Mouse (Mus musculus): Measurements from ENCODE around the gene Nmnat1.
A peak's percentile ranks its signal among the peaks of the same experiment; 100 is the strongest.
"Not testable (repeated sequence)": the region's sequence is repeated elsewhere in the genome, so short reads cannot be mapped to it uniquely, and the experiment has no call there.

Gene Nmnat1

GRCm38 (mm10) chr4:149444465-149444864, 40.5 kb downstream of the Nmnat1 start:
- no peak for DNase-seq

GRCm38 (mm10) chr4:149442436-149442835, 42.6 kb downstream of the Nmnat1 start:
- DNase-seq, result no peak

- DNase-seq, result no peak
These were observed 44.4 kb downstream of the Nmnat1 start for GRCm38 (mm10) chr4:149440576-149440975.

- not testable (repeated sequence) for DNase-seq
These were observed 53.1 kb downstream of the Nmnat1 start for GRCm38 (mm10) chr4:149431887-149432286.

- no peak for DNase-seq
These were observed 55.4 kb downstream of the Nmnat1 start for GRCm38 (mm10) chr4:149429592-149429991.

GRCm38 (mm10) chr4:149426325-149427199, 58.4 kb downstream of the Nmnat1 start, which contains the start of gene Ube4b:
Ube4b (minus strand) TSS chr4:149426749.
- peak; percentile 98 for DNase-seq

GRCm38 (mm10) chr4:149425801-149426292, 59.2 kb downstream of the Nmnat1 start:
- DNase-seq, result peak; percentile 39

- no peak for DNase-seq
These were observed 60.2 kb downstream of the Nmnat1 start for GRCm38 (mm10) chr4:149424755-149425154.

- DNase-seq, result no peak
These were observed 67.1 kb downstream of the Nmnat1 start for GRCm38 (mm10) chr4:149417854-149418365.

Data from right cerebral cortex, adult 18-20 months (tissue).